Mouse (Mus musculus) erythroblast, embryonic 14.5 days (primary cell): ENCODE measurements around the gene Tceanc2. TPM values are rescaled to one million over a fixed set of nuclear protein-coding genes. Genes with fewer than 3 reads are reported as not detected.

Experiments
- H3K27me3 ChIP-seq: 2 replicates; pipeline ENCODE4 v1.6.1; 2012; ENCODE audit warnings: inconsistent platforms; ENCODE audit not compliant: control insufficient read depth
- H3K36me3 ChIP-seq: 2 replicates; pipeline ENCODE4 v1.6.1; 2012; ENCODE audit warnings: mild to moderate bottlenecking, inconsistent platforms; ENCODE audit not compliant: control insufficient read depth
- H3K4me1 ChIP-seq: 2 replicates; pipeline ENCODE4 v1.6.1; 2012; ENCODE audit warnings: inconsistent platforms; ENCODE audit not compliant: control insufficient read depth
- H3K4me3 ChIP-seq: replicated peaks from 2 replicates; pipeline ENCODE3; 2012; ENCODE audit warnings: moderate library complexity, mild to moderate bottlenecking, inconsistent platforms
- H3K9me3 ChIP-seq: 2 replicates; pipeline ENCODE4 v1.6.1; 2012; ENCODE audit warnings: low read length, inconsistent platforms, mixed read lengths; ENCODE audit not compliant: control insufficient read depth
- GATA1 ChIP-seq: IDR thresholded peaks from 2 replicates; pipeline ENCODE4 v1.6.1; 2012; ENCODE audit warnings: low read length, inconsistent platforms, mixed read lengths
- TAL1 ChIP-seq: IDR thresholded peaks from 3 replicates; pipeline ENCODE4 v1.6.1; 2012; ENCODE audit warnings: low read length, inconsistent platforms, mixed read lengths
- polyA plus RNA-seq: library from polyadenylated mRNA; stranded (reverse); fragments of >175 nt; gene quantifications from 2 replicates; pipeline ENCODE4 v1.2.3, GENCODE M21; 2012

Gene Tceanc2
- polyA plus RNA-seq, 1 experiment: 2.8 TPM

DNA sequence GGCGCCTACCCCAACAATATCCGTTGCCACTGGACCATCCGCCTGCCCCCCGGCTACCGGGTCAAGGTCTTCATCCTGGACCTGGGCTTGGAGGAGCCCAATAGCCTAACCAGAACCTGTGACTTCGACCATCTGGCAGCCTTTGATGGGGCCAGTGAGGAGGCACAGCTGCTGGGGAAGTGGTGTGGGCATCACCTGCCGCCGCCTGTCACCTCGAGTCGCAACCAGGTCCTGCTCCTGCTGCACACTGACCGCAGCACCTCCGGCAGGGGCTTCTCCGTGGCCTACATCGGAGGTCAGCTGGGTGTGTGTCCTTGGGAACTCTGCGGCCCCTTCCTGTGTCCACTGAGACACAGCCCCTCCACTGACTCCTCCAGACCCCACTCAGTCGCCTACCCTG, 72.1 kb downstream of the Tceanc2 start:
- Histone ChIP-seq H3K9me3 (no peaks in the 10 kb centered on the region), H3K4me3 (no peak overlapping the region), H3K36me3 (no peaks in the 10 kb centered on the region), H3K4me1 (peaks cover 24% of the 10 kb centered on the region), H3K27me3 (peaks cover 5% of the 10 kb centered on the region)
- no peak for TF ChIP-seq GATA1
- no peak for TF ChIP-seq TAL1

DNA sequence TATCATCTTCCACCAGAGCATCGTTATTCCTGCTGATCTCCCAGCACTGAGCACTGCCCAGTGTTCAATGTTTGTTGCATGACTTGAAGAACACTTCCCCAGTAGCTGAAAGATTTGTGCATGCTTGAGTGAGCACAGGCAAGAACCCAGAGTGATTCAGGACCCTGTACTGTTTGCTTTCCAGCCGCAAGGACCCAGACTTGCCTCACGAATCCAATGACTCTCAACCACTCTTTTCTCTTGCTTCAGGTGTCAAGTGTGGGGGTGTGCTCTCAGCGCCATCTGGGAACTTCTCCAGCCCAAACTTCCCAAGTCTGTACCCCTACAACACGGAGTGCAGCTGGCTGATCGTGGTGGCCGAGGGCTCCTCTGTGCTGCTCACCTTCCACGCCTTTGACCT, 76.7 kb downstream of the Tceanc2 start:
- Histone ChIP-seq H3K4me3 (no peak overlapping the region), H3K4me1 (no peaks in the 10 kb centered on the region; the same call in none of the 2 replicates), H3K27me3 (peaks cover under 1% of the 10 kb centered on the region; the same call in 1 of the 2 replicates), H3K9me3 (no peaks in the 10 kb centered on the region), H3K36me3 (no peaks in the 10 kb centered on the region)
- TF ChIP-seq TAL1 (no peak), GATA1 (no peak)

DNA sequence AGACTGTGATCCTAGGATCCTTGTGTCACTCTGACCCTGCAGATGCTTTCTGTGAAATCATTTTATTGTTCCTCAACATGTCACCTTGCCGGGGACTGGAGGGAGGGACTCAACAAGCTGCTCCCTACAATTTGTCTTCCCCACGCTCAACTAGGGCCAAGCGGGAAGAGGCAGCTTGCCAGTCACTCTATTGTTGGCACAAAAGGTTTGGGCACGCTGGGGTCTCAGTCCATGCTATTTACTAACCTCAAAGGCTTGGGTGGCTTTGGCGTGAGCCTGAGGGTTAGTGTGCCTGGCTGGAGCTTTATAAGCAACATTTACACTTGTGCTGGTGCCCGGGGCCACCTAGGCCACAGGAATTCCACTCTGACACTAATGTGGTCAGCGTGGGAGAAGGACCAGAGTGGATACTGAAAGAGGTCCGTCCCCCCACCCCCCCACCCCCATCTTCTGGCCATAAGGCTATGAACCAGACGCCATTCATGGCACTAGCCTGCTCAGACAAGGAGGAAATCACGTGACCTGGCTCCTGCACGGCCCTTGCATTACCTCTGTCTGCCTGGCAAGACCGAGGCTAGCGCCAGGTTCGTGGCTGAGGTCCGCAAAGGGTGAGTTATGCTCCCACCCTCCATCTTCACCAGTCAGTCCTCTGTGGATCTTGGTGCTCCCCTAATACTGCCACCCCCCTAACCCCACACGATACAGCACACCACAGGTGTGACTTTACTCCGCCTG, 80.0 kb downstream of the Tceanc2 start:
- Histone ChIP-seq H3K27me3 (no peaks in the 10 kb centered on the region; the same call in 1 of the 2 replicates), H3K36me3 (no peaks in the 10 kb centered on the region), H3K4me3 (no peak overlapping the region), H3K4me1 (peaks cover 2% of the 10 kb centered on the region), H3K9me3 (no peaks in the 10 kb centered on the region)
- TF ChIP-seq GATA1: no peak
- TF ChIP-seq TAL1: no peak

DNA sequence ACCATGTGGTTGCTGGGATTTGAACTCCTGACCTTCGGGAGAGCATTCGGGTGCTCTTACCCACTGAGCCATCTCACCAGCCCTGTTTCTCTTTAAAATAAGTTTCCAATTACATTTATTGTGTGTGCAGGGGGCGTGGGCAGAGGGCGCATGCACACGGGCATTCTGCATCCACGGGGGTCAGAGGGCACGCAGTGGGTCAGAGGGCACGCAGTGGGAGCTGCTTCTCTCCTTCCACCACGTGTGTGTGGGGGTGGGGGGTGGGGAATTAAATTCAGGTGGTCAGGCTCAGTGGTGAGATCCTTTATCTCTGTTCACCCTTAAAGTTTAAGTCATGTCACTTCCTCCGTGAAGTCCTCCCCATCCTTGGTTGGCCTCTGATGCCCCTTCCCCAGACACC, 80.5 kb downstream of the Tceanc2 start:
- H3K9me3 ChIP-seq: no peaks in the 10 kb centered on the region
- H3K4me1 ChIP-seq: peaks cover 2% of the 10 kb centered on the region
- H3K27me3 ChIP-seq: no peaks in the 10 kb centered on the region; the same call in 1 of the 2 replicates
- H3K36me3 ChIP-seq: no peaks in the 10 kb centered on the region
- TF ChIP-seq TAL1 (no peak), GATA1 (no peak)
- H3K4me3 ChIP-seq: no peak overlapping the region

DNA sequence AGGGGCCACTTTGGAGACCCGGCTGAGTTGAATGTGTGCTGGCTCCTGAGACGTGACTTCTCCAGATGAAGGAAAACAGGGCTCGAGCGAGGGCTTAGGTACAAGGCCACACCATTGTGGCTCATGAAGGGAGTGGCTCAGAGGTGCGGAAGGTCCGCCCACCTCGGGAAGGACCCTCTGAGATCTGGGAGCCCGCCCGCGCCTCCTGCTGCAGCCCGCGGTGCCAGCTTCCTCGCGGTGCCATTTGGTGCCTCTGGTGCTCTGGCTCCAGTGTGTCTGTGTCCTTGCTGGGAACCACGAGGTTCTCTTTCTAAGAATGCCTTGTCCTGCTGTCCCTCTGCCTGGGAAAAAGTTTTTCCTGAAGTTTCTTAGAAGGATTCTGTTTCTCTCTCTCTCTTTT, 81.0 kb downstream of the Tceanc2 start:
- Histone ChIP-seq H3K4me3 (no peak overlapping the region), H3K4me1 (peaks cover 2% of the 10 kb centered on the region), H3K36me3 (no peaks in the 10 kb centered on the region), H3K27me3 (no peaks in the 10 kb centered on the region; the same call in 1 of the 2 replicates), H3K9me3 (no peaks in the 10 kb centered on the region)
- TF ChIP-seq GATA1: no peak

DNA sequence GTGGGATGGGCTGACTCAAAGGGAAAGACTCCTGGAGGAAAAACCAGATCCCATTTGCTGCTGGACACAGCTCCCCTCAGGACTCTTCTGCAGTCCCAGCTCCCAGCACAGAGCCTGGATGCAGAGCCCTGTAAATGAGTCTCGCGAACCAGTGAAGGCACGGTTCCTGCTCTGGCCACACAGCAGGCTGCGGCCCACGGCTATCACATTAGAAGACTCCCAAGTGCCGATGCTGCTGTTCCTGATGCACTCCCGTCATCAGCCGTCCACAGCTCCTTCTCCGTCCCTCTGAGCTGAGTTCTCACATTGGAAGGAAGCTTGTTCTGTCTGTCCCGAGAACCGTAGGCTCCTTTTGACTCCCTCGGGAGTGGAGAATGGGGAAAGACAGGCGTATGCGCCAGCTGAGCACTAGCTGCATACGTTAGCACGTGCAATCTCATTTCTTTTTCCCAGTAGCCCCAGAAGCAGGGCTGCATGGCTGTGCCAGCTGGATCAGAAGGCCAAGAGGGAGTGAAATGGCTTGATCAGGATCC, 82.0 kb downstream of the Tceanc2 start, which contains the start of gene Cdcp2:
TSS of gene Cdcp2 (plus strand) at position 51 of the 533 bp plus-strand sequence.
- H3K4me3 ChIP-seq: no peak within 1 kb of the TSS
- peaks cover 2% of the 10 kb centered on the region for H3K4me1 ChIP-seq
- no peaks in the 10 kb centered on the region for H3K9me3 ChIP-seq
- no peaks in the 10 kb centered on the region; the same call in 1 of the 2 replicates for H3K27me3 ChIP-seq
- no peak for TF ChIP-seq GATA1
- no peak for TF ChIP-seq TAL1
- no peaks in the 10 kb centered on the region for H3K36me3 ChIP-seq

DNA sequence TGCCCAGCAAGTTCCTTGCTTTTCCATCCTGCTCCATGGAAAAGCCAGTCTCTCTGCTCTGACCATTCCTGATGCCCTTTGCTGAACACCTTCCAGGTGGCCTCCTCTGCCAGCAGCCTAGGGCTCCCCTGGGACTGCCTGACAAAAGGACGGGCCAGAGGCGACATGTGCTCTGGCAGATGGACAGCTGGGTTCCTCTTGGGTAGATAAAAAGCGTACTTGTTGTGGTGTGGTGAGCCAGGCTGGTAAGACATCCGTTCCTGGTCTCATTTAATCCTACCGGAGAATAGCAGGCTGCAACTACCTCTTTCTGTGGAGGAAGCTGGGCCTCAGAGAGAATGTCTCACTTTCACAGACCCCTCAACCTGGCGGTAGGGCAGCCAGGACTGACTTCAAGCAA, 82.9 kb downstream of the Tceanc2 start:
- H3K36me3 ChIP-seq: no peaks in the 10 kb centered on the region
- TF ChIP-seq GATA1: no peak
- no peak for TF ChIP-seq TAL1
- no peaks in the 10 kb centered on the region; the same call in 1 of the 2 replicates for H3K27me3 ChIP-seq
- peaks cover 2% of the 10 kb centered on the region for H3K4me1 ChIP-seq
- H3K9me3 ChIP-seq: no peaks in the 10 kb centered on the region
- no peak overlapping the region for H3K4me3 ChIP-seq

DNA sequence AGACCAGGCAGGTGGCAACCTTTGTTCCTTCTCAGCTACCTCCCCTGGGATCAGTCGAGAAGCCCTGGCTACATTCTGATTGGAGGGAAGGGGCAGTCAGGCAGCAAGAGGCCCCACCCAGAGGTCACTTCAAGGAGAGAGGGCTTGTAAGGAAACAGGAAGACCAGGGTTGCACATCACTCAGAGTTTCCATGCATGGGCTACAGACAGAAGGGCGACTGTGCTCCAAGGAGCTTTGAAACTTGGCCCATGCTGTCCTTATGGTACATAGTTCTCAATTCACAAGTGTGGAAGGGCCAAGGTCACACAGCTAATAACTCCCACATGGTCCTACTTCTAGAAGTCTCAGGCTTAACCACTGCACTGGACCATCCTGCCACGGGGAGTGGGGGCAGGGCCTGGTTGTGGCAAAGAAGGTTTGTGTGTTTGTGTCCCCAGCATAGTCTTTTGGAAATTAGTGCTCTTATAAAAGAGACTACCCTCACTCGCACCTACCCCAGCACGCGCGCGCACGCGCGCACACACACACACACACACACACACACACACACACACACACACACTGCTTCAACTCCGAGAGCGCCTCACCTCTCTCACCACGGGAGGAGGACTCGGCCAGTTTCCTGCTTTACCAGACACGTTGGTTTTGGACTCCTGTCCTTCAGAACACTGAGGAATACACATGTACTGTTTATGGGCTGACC, 84.3 kb downstream of the Tceanc2 start:
- TF ChIP-seq GATA1: no peak
- TF ChIP-seq TAL1: no peak
- Histone ChIP-seq H3K27me3 (no peaks in the 10 kb centered on the region; the same call in 1 of the 2 replicates), H3K4me1 (peaks cover 2% of the 10 kb centered on the region), H3K36me3 (no peaks in the 10 kb centered on the region), H3K4me3 (no peak overlapping the region), H3K9me3 (no peaks in the 10 kb centered on the region)

DNA sequence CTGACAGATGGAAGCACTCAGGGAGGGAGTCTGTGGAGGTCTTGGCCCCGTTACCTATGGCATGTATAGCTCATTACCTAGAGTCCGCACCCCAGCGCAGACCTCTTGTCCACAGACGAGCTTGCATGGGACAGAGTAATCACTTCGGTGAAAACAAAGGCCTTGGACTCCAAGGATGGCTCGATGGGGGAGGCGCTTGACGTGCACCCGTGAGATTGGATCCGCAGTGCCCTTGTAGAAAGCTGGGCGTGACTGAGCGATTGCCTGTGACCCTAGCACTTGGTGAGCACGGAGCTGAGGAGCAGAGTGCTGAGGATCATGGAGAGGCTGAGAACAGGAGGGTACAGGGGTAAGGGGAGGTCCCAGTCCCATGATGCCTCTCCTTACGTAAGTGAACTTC, 87.2 kb downstream of the Tceanc2 start:
- H3K9me3 ChIP-seq: no peaks in the 10 kb centered on the region
- TF ChIP-seq GATA1 (no peak), TAL1 (no peak)
- H3K4me3 ChIP-seq: no peak overlapping the region
- peaks cover 2% of the 10 kb centered on the region; the same call in 1 of the 2 replicates for H3K4me1 ChIP-seq
- H3K36me3 ChIP-seq: no peaks in the 10 kb centered on the region
- H3K27me3 ChIP-seq: no peaks in the 10 kb centered on the region; the same call in 1 of the 2 replicates
